Mouse (Mus musculus): ENCODE results near the gene Prp2. TPM values are rescaled to one million over a fixed set of nuclear protein-coding genes. Genes with fewer than 3 reads are reported as not detected.

Prp2 gene
- not detected in 2 replicates for polyA plus RNA-seq (2012; ENCODE audit: low replicate concordance)

DNA sequence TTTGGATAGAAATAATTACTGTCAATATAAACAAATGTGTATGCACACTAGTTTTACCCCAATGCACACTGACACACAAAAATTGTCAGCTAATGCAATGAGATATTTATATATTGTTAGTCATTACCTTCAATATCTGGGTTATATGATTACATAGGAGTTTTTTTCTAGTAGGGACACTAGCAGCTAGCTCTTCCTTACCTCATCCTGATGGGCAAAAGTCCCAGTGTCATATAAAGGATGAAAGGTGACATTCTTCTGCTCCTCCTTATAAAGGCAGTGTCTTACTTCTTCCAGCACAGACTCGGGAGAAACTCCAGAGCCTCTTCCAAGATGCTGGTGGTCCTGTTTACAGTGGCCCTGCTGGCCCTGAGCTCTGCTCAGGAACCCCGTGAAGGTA is at the start of gene Prp2:
Prp2 (plus strand) TSS at position 301 of the 400 bp plus-strand sequence.

DNA sequence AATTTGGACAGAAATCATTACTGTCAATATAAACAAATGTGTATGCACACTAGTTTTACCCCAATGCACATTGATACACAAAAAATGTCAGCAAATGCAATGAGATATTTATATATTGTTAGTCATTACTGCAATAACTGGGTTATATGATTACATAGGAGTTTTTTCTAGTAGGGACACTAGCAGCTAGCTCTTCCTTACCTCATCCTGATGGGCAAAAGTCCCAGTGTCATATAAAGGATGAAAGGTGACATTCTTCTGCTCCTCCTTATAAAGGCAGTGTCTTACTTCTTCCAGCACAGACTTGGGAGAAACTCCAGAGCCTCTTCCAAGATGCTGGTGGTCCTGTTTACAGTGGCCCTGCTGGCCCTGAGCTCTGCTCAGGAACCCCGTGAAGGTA is 26.2 kb upstream of the Prp2 start, which contains the start of gene Prh1:
Prh1 (plus strand) TSS at position 301 of the 400 bp plus-strand sequence.

Other genes with a start within 250 kb of the Prp2 start
- 0.33 TPM in 1 of 2 replicates, not detected in the other for gene Gm8882, start 231.8 kb upstream of the Prp2 start, polyA plus RNA-seq (2012; ENCODE audit: low replicate concordance)
- not detected in 2 replicates for gene Prh1, start 26.1 kb upstream of the Prp2 start, polyA plus RNA-seq (2012; ENCODE audit: low replicate concordance)
- not detected in 2 replicates for gene A630073D07Rik, start 55.6 kb downstream of the Prp2 start, polyA plus RNA-seq (2012; ENCODE audit: low replicate concordance)
- not detected in 2 replicates for gene Tas2r120, start 61.0 kb downstream of the Prp2 start, polyA plus RNA-seq (2012; ENCODE audit: low replicate concordance)
- gene Tas2r121, start 105.1 kb downstream of the Prp2 start, polyA plus RNA-seq (2012; ENCODE audit: low replicate concordance), result not detected in 2 replicates
- gene Tas2r122, start 116.0 kb downstream of the Prp2 start, polyA plus RNA-seq (2012; ENCODE audit: low replicate concordance), result not detected in 2 replicates
- not detected in 2 replicates for gene Tas2r115, start 142.1 kb downstream of the Prp2 start, polyA plus RNA-seq (2012; ENCODE audit: low replicate concordance)
- not detected in 2 replicates for gene Tas2r124, start 158.8 kb downstream of the Prp2 start, polyA plus RNA-seq (2012; ENCODE audit: low replicate concordance)
- gene Tas2r102, start 166.2 kb downstream of the Prp2 start, polyA plus RNA-seq (2012; ENCODE audit: low replicate concordance), result not detected in 2 replicates
- gene Tas2r136, start 182.2 kb downstream of the Prp2 start, polyA plus RNA-seq (2012; ENCODE audit: low replicate concordance), result not detected in 2 replicates
- not detected in 2 replicates for gene Tas2r117, start 206.9 kb downstream of the Prp2 start, polyA plus RNA-seq (2012; ENCODE audit: low replicate concordance)

All from leukemia stem cell, adult 10-12 weeks (primary cell).